Mouse (Mus musculus) megakaryocyte, embryonic 14.5 days (primary cell): ENCODE measurements at regions not wholly inside any gene's neighbourhood (a gene's known extent, or its start where the extent isn't known, plus 50 kb on each side); places are given as distances from the start of the nearest gene placed in this dataset.
A peak's percentile ranks its signal among the peaks of the same experiment; 100 is the strongest.

Experiments
- H3K27me3 ChIP-seq: replicated peaks from 2 replicates; pipeline ENCODE3; 2012; ENCODE audit warnings: inconsistent platforms
- H3K36me3 ChIP-seq: replicated peaks from 2 replicates; pipeline ENCODE3; 2012; ENCODE audit warnings: low read length, inconsistent platforms, mixed read lengths
- H3K4me1 ChIP-seq: 2 replicates; pipeline ENCODE4 v1.6.1; 2012; ENCODE audit warnings: inconsistent platforms
- H3K4me3 ChIP-seq: replicated peaks from 2 replicates; pipeline ENCODE3; 2012; ENCODE audit warnings: moderate library complexity, mild to moderate bottlenecking, inconsistent platforms
- H3K9me3 ChIP-seq: 2 replicates; pipeline ENCODE4 v1.6.1; 2012; ENCODE audit warnings: inconsistent platforms
- FLI1 ChIP-seq: IDR thresholded peaks from 2 replicates; pipeline ENCODE4 v1.6.1; 2012; ENCODE audit warnings: low read length, inconsistent platforms, mixed read lengths
- GATA1 ChIP-seq: IDR thresholded peaks from 3 replicates; pipeline ENCODE4 v1.6.1; 2012; ENCODE audit warnings: mixed read lengths, low read length, inconsistent platforms, borderline replicate concordance

GRCm38 (mm10) chr10:41000965-41001364 is 71.1 kb downstream of the Gpr6 start:
- no peak for TF ChIP-seq FLI1
- no peak for TF ChIP-seq GATA1
- no peaks in the 10 kb centered on the region for H3K36me3 ChIP-seq
- H3K4me1 ChIP-seq: peaks cover 3% of the 10 kb centered on the region; the same call in 1 of the 2 replicates
- peaks cover 1% of the 10 kb centered on the region for H3K27me3 ChIP-seq
- H3K4me3 ChIP-seq: peak overlapping the region; percentile 74
- no peaks in the 10 kb centered on the region for H3K9me3 ChIP-seq

GRCm38 (mm10) chr10:40999486-40999885 is 72.6 kb downstream of the Gpr6 start:
- no peaks in the 10 kb centered on the region for H3K36me3 ChIP-seq
- TF ChIP-seq FLI1 (no peak), GATA1 (no peak)
- H3K4me1 ChIP-seq: peaks cover 3% of the 10 kb centered on the region; the same call in 1 of the 2 replicates
- H3K4me3 ChIP-seq: no peak overlapping the region
- H3K27me3 ChIP-seq: peaks cover 1% of the 10 kb centered on the region
- no peaks in the 10 kb centered on the region for H3K9me3 ChIP-seq

GRCm38 (mm10) chr10:40998799-40999198 is 73.3 kb downstream of the Gpr6 start:
- Histone ChIP-seq H3K4me3 (no peak overlapping the region), H3K27me3 (peaks cover 1% of the 10 kb centered on the region), H3K9me3 (no peaks in the 10 kb centered on the region), H3K36me3 (no peaks in the 10 kb centered on the region), H3K4me1 (peaks cover 3% of the 10 kb centered on the region; the same call in 1 of the 2 replicates)
- TF ChIP-seq GATA1: no peak
- TF ChIP-seq FLI1: no peak

- H3K36me3 ChIP-seq: no peaks in the 10 kb centered on the region
- H3K9me3 ChIP-seq: no peaks in the 10 kb centered on the region
- no peak for TF ChIP-seq GATA1
- no peak for TF ChIP-seq FLI1
- peaks cover 3% of the 10 kb centered on the region; the same call in 1 of the 2 replicates for H3K4me1 ChIP-seq
- H3K4me3 ChIP-seq: no peak overlapping the region
- H3K27me3 ChIP-seq: peaks cover 1% of the 10 kb centered on the region
Observed at GRCm38 (mm10) chr10:40998330-40998729, 73.8 kb downstream of the Gpr6 start.

- H3K4me3 ChIP-seq: no peak overlapping the region
- H3K27me3 ChIP-seq: peaks cover 1% of the 10 kb centered on the region
- peaks cover 3% of the 10 kb centered on the region; the same call in 1 of the 2 replicates for H3K4me1 ChIP-seq
- H3K9me3 ChIP-seq: no peaks in the 10 kb centered on the region
- TF ChIP-seq FLI1 (no peak), GATA1 (no peak)
- H3K36me3 ChIP-seq: no peaks in the 10 kb centered on the region
Observed at GRCm38 (mm10) chr10:40997606-40998005, 74.5 kb downstream of the Gpr6 start.
